In genomic region chr12:16424526-16424925, GRCm38 (mm10) we compare ENCODE assay signal across 22 mouse cellular contexts.
"Had no signal": no experiment of that assay in that cellular context is flagged by ENCODE, and none has a peak within 500 bp of the region (broad histone marks: within the 10 kb centered on the region; RNA-seq: fewer than 3 reads in every experiment).

No protein-coding gene starts in this region.

- ATAC-seq: liver, postnatal 0 days; lung, postnatal 0 days; midbrain, embryonic 16.5 days had no signal

- H3K4me2 ChIP-seq: liver, embryonic 15.5 days; lung, embryonic 15.5 days; midbrain, embryonic 12.5 days; neural tube, embryonic 13.5 days; neural tube, embryonic 15.5 days; stomach, embryonic 15.5 days had no signal

- H3K36me3 ChIP-seq: liver, embryonic 15.5 days; lung, embryonic 15.5 days; midbrain, embryonic 10.5 days; midbrain, embryonic 12.5 days; neural tube, embryonic 13.5 days; neural tube, embryonic 15.5 days; stomach, embryonic 15.5 days had no signal

- H3K27me3 ChIP-seq: liver, embryonic 15.5 days; lung, embryonic 15.5 days; midbrain, embryonic 12.5 days; neural tube, embryonic 13.5 days; neural tube, embryonic 15.5 days; stomach, embryonic 15.5 days had no signal

- H3K27ac ChIP-seq: liver, embryonic 15.5 days; lung, embryonic 15.5 days; macrophage; midbrain, embryonic 10.5 days; midbrain, embryonic 12.5 days; neural tube, embryonic 13.5 days; neural tube, embryonic 15.5 days; stomach, embryonic 15.5 days; stomach, postnatal 0 days had no signal

- H3K4me3 ChIP-seq: liver, embryonic 15.5 days; lung, embryonic 15.5 days; midbrain, embryonic 10.5 days; midbrain, embryonic 12.5 days; myocyte; neural tube, embryonic 13.5 days; neural tube, embryonic 15.5 days; stomach, embryonic 15.5 days had no signal

- DNase-seq: liver, postnatal 0 days; lung, adult 2 months; lung, postnatal 14 days; lung, postnatal 36 days; midbrain, embryonic 14.5 days; right cerebral cortex, adult 18-20 months; right cerebral cortex, postnatal 25 days; thymus, adult 2 months; thymus, postnatal 14 days; thymus, postnatal 36 days had no signal

- H3K9ac ChIP-seq: liver, embryonic 15.5 days; liver, postnatal 0 days; lung, embryonic 15.5 days; midbrain, embryonic 12.5 days; neural tube, embryonic 13.5 days; neural tube, embryonic 15.5 days; stomach, embryonic 15.5 days had no signal

- H3K4me1 ChIP-seq: liver, embryonic 15.5 days; lung, embryonic 15.5 days; midbrain, embryonic 10.5 days; midbrain, embryonic 12.5 days; neural tube, embryonic 13.5 days; neural tube, embryonic 15.5 days; stomach, embryonic 15.5 days had no signal

- H3K9me3 ChIP-seq: liver, embryonic 15.5 days; lung, embryonic 15.5 days; midbrain, embryonic 10.5 days; midbrain, embryonic 12.5 days; neural tube, embryonic 13.5 days; neural tube, embryonic 15.5 days; stomach, embryonic 15.5 days had no signal
